Mouse (Mus musculus) lung, postnatal 14 days (tissue): Measurements from ENCODE around the gene Trim2.

Experiments
- DNase-seq: peaks from one replicate; pipeline ENCODE4 v3.0.0; 2021

Trim2 gene

GRCm38 (mm10) chr3:84177834-84178233 is 128.8 kb downstream of the Trim2 start:
- DNase-seq: no peak

- DNase-seq: peak; percentile 84
These were observed 131.1 kb downstream of the Trim2 start for GRCm38 (mm10) chr3:84175337-84176315.

GRCm38 (mm10) chr3:84173581-84174154 is 133.0 kb downstream of the Trim2 start, which contains the start of gene Gm6525:
Gm6525 (plus strand) TSS chr3:84174104.
- DNase-seq: no peak

- DNase-seq: no peak
These were observed 134.3 kb downstream of the Trim2 start for GRCm38 (mm10) chr3:84172406-84172805.

GRCm38 (mm10) chr3:84169393-84170005 is 137.2 kb downstream of the Trim2 start:
- DNase-seq: no peak

- DNase-seq: no peak
These were observed 137.7 kb downstream of the Trim2 start for GRCm38 (mm10) chr3:84168943-84169342.

- DNase-seq: no peak
These were observed 140.6 kb downstream of the Trim2 start for GRCm38 (mm10) chr3:84166073-84166472.

GRCm38 (mm10) chr3:84165391-84165790 is 141.3 kb downstream of the Trim2 start:
- no peak for DNase-seq

- DNase-seq: no peak
These were observed 148.9 kb downstream of the Trim2 start for GRCm38 (mm10) chr3:84157559-84158350.

- no peak for DNase-seq
These were observed 149.7 kb downstream of the Trim2 start for GRCm38 (mm10) chr3:84157011-84157410.

- no peak for DNase-seq
These were observed 150.6 kb downstream of the Trim2 start for GRCm38 (mm10) chr3:84156105-84156504.

GRCm38 (mm10) chr3:84155558-84156006 is 151.1 kb downstream of the Trim2 start, which contains the start of gene Mnd1:
Mnd1 (minus strand) TSS chr3:84155786.
- DNase-seq: peak; percentile 99

- DNase-seq: no peak
These were observed 151.5 kb downstream of the Trim2 start for GRCm38 (mm10) chr3:84155146-84155545.

GRCm38 (mm10) chr3:84154721-84155141 is 151.9 kb downstream of the Trim2 start:
- DNase-seq: no peak

- DNase-seq: no peak
These were observed 156.8 kb downstream of the Trim2 start for GRCm38 (mm10) chr3:84149831-84150230.

GRCm38 (mm10) chr3:84140947-84141346 is 165.7 kb downstream of the Trim2 start:
- no peak for DNase-seq

GRCm38 (mm10) chr3:84136509-84136908 is 170.2 kb downstream of the Trim2 start:
- no peak for DNase-seq

- DNase-seq: no peak
These were observed 170.7 kb downstream of the Trim2 start for GRCm38 (mm10) chr3:84135933-84136332.

GRCm38 (mm10) chr3:84135387-84135786 is 171.3 kb downstream of the Trim2 start:
- peak; percentile 17 for DNase-seq

- DNase-seq: no peak
These were observed 175.3 kb downstream of the Trim2 start for GRCm38 (mm10) chr3:84131369-84131768.

- no peak for DNase-seq
These were observed 175.9 kb downstream of the Trim2 start for GRCm38 (mm10) chr3:84130776-84131175.
